Mouse (Mus musculus): ENCODE results near the gene Opcml. TPM values are rescaled to one million over a fixed set of nuclear protein-coding genes. Genes with fewer than 3 reads are reported as not detected.

The Opcml gene
- polyA plus RNA-seq, 1 experiment from 2014 or later: 0.97 TPM

GRCm38 (mm10) chr9:28595062-28595461 is 804.5 kb downstream of the Opcml start:
- Histone ChIP-seq H3K36me3 (ENCODE audit: insufficient read depth, low read length) (no peaks in the 10 kb centered on the region), H3K4me3 (replicated peaks; ENCODE audit: low read depth, low read length) (no peak overlapping the region), H3K27me3 (ENCODE audit: insufficient read depth, low read length) (no peaks in the 10 kb centered on the region), H3K27ac (no peak overlapping the region), H3K4me2 (ENCODE audit: low read length) (no peak overlapping the region), H3K9me3 (replicated peaks; ENCODE audit: low read length) (no peaks in the 10 kb centered on the region), H3K9ac (ENCODE audit: low read depth, low read length) (no peak overlapping the region), H3K4me1 (replicated peaks; ENCODE audit: insufficient read depth, low read length) (no peaks in the 10 kb centered on the region)
- 85% methylated on average over 3 of the region's 3 CpGs for WGBS
- ATAC-seq (replicated peaks; ENCODE audit: low FRiP score, low read depth) (no peak), DNase-seq (ENCODE audit: low spot score) (no peak)
- TF ChIP-seq CTCF (IDR thresholded peaks at IDR 0.05; ENCODE audit: low read depth): no peak

- no peak overlapping the region for H3K27ac ChIP-seq
- H3K9ac ChIP-seq (ENCODE audit: low read depth, low read length): no peak overlapping the region
- no peaks in the 10 kb centered on the region for H3K9me3 ChIP-seq (replicated peaks; ENCODE audit: low read length)
- no peaks in the 10 kb centered on the region for H3K4me1 ChIP-seq (replicated peaks; ENCODE audit: insufficient read depth, low read length)
- no peaks in the 10 kb centered on the region for H3K27me3 ChIP-seq (ENCODE audit: insufficient read depth, low read length)
- no peaks in the 10 kb centered on the region for H3K36me3 ChIP-seq (ENCODE audit: insufficient read depth, low read length)
- H3K4me2 ChIP-seq (ENCODE audit: low read length): no peak overlapping the region
- no peak for ATAC-seq (replicated peaks; ENCODE audit: low FRiP score, low read depth)
- 68% methylated on average over 1 of the region's 1 CpGs for WGBS
- no peak for TF ChIP-seq CTCF (IDR thresholded peaks at IDR 0.05; ENCODE audit: low read depth)
- no peak overlapping the region for H3K4me3 ChIP-seq (replicated peaks; ENCODE audit: low read depth, low read length)
- no peak for DNase-seq (ENCODE audit: low spot score)
Measured at GRCm38 (mm10) chr9:28605561-28605960, 815.0 kb downstream of the Opcml start.

- WGBS: 35% methylated on average over 6 of the region's 6 CpGs
- no peak for TF ChIP-seq CTCF (IDR thresholded peaks at IDR 0.05; ENCODE audit: low read depth)
- no peak overlapping the region for H3K4me2 ChIP-seq (ENCODE audit: low read length)
- H3K27me3 ChIP-seq (ENCODE audit: insufficient read depth, low read length): no peaks in the 10 kb centered on the region
- no peak overlapping the region for H3K27ac ChIP-seq
- no peaks in the 10 kb centered on the region for H3K36me3 ChIP-seq (ENCODE audit: insufficient read depth, low read length)
- H3K9ac ChIP-seq (ENCODE audit: low read depth, low read length): no peak overlapping the region
- no peak for ATAC-seq (replicated peaks; ENCODE audit: low FRiP score, low read depth)
- no peaks in the 10 kb centered on the region for H3K4me1 ChIP-seq (replicated peaks; ENCODE audit: insufficient read depth, low read length)
- H3K9me3 ChIP-seq (replicated peaks; ENCODE audit: low read length): no peaks in the 10 kb centered on the region
- DNase-seq (ENCODE audit: low spot score): no peak
- no peak overlapping the region for H3K4me3 ChIP-seq (replicated peaks; ENCODE audit: low read depth, low read length)
Measured at GRCm38 (mm10) chr9:28613683-28614620, 823.4 kb downstream of the Opcml start.

DNA sequence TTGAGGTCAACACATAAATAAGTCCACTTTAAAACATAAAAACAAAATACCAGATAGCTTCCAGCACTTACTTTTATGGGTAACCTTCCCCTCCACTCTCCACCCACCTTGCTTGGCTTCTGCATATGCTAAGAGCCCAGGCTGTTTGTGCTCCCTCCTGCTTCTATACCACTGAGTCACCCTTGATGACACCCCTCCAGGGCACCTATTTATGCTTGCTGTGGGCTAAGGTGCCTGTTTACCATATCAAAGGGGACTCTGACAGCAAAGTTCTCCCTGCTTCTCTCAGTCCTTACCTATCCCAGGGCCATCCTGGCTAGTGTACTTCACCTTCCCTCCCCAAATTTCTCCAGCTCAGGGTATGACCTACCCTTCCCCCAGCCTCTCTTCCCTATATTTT is 824.9 kb downstream of the Opcml start:
- Histone ChIP-seq H3K36me3 (ENCODE audit: insufficient read depth, low read length) (no peaks in the 10 kb centered on the region), H3K27me3 (ENCODE audit: insufficient read depth, low read length) (no peaks in the 10 kb centered on the region), H3K9ac (ENCODE audit: low read depth, low read length) (no peak overlapping the region), H3K27ac (no peak overlapping the region), H3K4me2 (ENCODE audit: low read length) (no peak overlapping the region), H3K4me3 (replicated peaks; ENCODE audit: low read depth, low read length) (no peak overlapping the region), H3K4me1 (replicated peaks; ENCODE audit: insufficient read depth, low read length) (no peaks in the 10 kb centered on the region), H3K9me3 (replicated peaks; ENCODE audit: low read length) (no peaks in the 10 kb centered on the region)
- no peak for TF ChIP-seq CTCF (IDR thresholded peaks at IDR 0.05; ENCODE audit: low read depth)
- DNase-seq (ENCODE audit: low spot score): no peak
- ATAC-seq (replicated peaks; ENCODE audit: low FRiP score, low read depth): no peak

DNA sequence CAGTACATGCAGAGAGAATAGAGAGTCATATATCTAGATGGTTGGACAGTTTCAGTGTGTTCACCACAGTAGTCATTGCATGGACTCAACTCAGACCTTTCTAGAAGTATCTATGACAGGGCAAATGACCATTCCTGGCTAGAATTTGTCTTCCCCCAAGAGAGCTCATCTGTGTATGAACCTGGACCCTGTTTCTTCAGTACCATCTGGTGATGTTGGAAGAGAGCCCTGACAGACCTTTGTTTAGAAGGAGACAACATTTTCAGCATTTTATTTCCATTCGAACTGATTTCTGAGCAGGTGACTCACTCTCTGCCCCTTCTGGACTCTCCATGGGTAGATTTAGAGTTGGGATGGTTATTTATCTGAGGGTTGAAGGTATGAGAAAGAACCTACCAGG is 827.1 kb downstream of the Opcml start:
- DNase-seq (ENCODE audit: low spot score) (no peak), ATAC-seq (replicated peaks; ENCODE audit: low FRiP score, low read depth) (no peak)
- no peak overlapping the region for H3K4me2 ChIP-seq (ENCODE audit: low read length)
- H3K36me3 ChIP-seq (ENCODE audit: insufficient read depth, low read length): no peaks in the 10 kb centered on the region
- no peaks in the 10 kb centered on the region for H3K9me3 ChIP-seq (replicated peaks; ENCODE audit: low read length)
- no peak overlapping the region for H3K9ac ChIP-seq (ENCODE audit: low read depth, low read length)
- no peak for TF ChIP-seq CTCF (IDR thresholded peaks at IDR 0.05; ENCODE audit: low read depth)
- no peak overlapping the region for H3K27ac ChIP-seq
- no peaks in the 10 kb centered on the region for H3K4me1 ChIP-seq (replicated peaks; ENCODE audit: insufficient read depth, low read length)
- H3K27me3 ChIP-seq (ENCODE audit: insufficient read depth, low read length): no peaks in the 10 kb centered on the region
- no peak overlapping the region for H3K4me3 ChIP-seq (replicated peaks; ENCODE audit: low read depth, low read length)
- WGBS: 76% methylated on average over 1 of the region's 1 CpGs

GRCm38 (mm10) chr9:28618186-28618892 is 827.8 kb downstream of the Opcml start:
- Histone ChIP-seq H3K9ac (ENCODE audit: low read depth, low read length) (no peak overlapping the region), H3K4me3 (replicated peaks; ENCODE audit: low read depth, low read length) (no peak overlapping the region), H3K36me3 (ENCODE audit: insufficient read depth, low read length) (no peaks in the 10 kb centered on the region), H3K27ac (no peak overlapping the region), H3K4me2 (ENCODE audit: low read length) (no peak overlapping the region), H3K4me1 (replicated peaks; ENCODE audit: insufficient read depth, low read length) (no peaks in the 10 kb centered on the region), H3K27me3 (ENCODE audit: insufficient read depth, low read length) (no peaks in the 10 kb centered on the region), H3K9me3 (replicated peaks; ENCODE audit: low read length) (no peaks in the 10 kb centered on the region)
- ATAC-seq (replicated peaks; ENCODE audit: low FRiP score, low read depth): no peak
- no peak for TF ChIP-seq CTCF (IDR thresholded peaks at IDR 0.05; ENCODE audit: low read depth)
- DNase-seq (ENCODE audit: low spot score): no peak
- 83% methylated on average over 2 of the region's 2 CpGs for whole genome bisulfite sequencing

Data from kidney, postnatal 0 days (tissue).